Mouse (Mus musculus): ENCODE data around the gene Erc1.
"Not testable (repeated sequence)": the region's sequence is repeated elsewhere in the genome, so short reads cannot be mapped to it uniquely, and the experiment has no call there.

The Erc1 gene

GRCm38 (mm10) chr6:119707911-119708310 is 140.1 kb downstream of the Erc1 start:
- no peak for DNase-seq

- DNase-seq = no peak
These were observed 143.1 kb downstream of the Erc1 start for GRCm38 (mm10) chr6:119704899-119705298.

GRCm38 (mm10) chr6:119692754-119693153 is 155.2 kb downstream of the Erc1 start:
- no peak for DNase-seq

- no peak for DNase-seq
These were observed 161.5 kb downstream of the Erc1 start for GRCm38 (mm10) chr6:119686470-119686869.

- DNase-seq = no peak
These were observed 167.2 kb downstream of the Erc1 start for GRCm38 (mm10) chr6:119680746-119681145.

- no peak for DNase-seq
These were observed 173.2 kb downstream of the Erc1 start for GRCm38 (mm10) chr6:119674811-119675209.

- DNase-seq = no peak
These were observed 173.7 kb downstream of the Erc1 start for GRCm38 (mm10) chr6:119674201-119674810.

GRCm38 (mm10) chr6:119669746-119670145 is 178.2 kb downstream of the Erc1 start:
- DNase-seq = no peak

GRCm38 (mm10) chr6:119662936-119663335 is 185.0 kb downstream of the Erc1 start:
- no peak for DNase-seq

GRCm38 (mm10) chr6:119661081-119661493 is 186.9 kb downstream of the Erc1 start:
- DNase-seq = peak; percentile 46

- DNase-seq = no peak
These were observed 189.5 kb downstream of the Erc1 start for GRCm38 (mm10) chr6:119658441-119658840.

- DNase-seq = no peak
These were observed 190.4 kb downstream of the Erc1 start for GRCm38 (mm10) chr6:119657418-119658178.

GRCm38 (mm10) chr6:119654777-119655176 is 193.2 kb downstream of the Erc1 start:
- not testable (repeated sequence) for DNase-seq

- no peak for DNase-seq
These were observed 204.0 kb downstream of the Erc1 start for GRCm38 (mm10) chr6:119643880-119644460.

- no peak for DNase-seq
These were observed 204.7 kb downstream of the Erc1 start for GRCm38 (mm10) chr6:119643178-119643728.

- no peak for DNase-seq
These were observed 205.2 kb downstream of the Erc1 start for GRCm38 (mm10) chr6:119642718-119643117.

GRCm38 (mm10) chr6:119635629-119636028 is 212.3 kb downstream of the Erc1 start:
- DNase-seq = peak; percentile 42

GRCm38 (mm10) chr6:119630622-119631021 is 217.3 kb downstream of the Erc1 start:
- DNase-seq = no peak

- no peak for DNase-seq
These were observed 246.6 kb downstream of the Erc1 start for GRCm38 (mm10) chr6:119601379-119601778.

- no peak for DNase-seq
These were observed 252.5 kb downstream of the Erc1 start for GRCm38 (mm10) chr6:119595440-119595839.

GRCm38 (mm10) chr6:119590872-119591271 is 257.1 kb downstream of the Erc1 start:
- no peak for DNase-seq

GRCm38 (mm10) chr6:119587897-119588296 is 260.1 kb downstream of the Erc1 start:
- DNase-seq = no peak

GRCm38 (mm10) chr6:119587454-119587853 is 260.5 kb downstream of the Erc1 start:
- DNase-seq = no peak
